Mouse (Mus musculus) cerebellum, adult 11 months (tissue): ENCODE measurements at regions not wholly inside any gene's neighbourhood (a gene's known extent, or its start where the extent isn't known, plus 50 kb on each side); places are given as distances from the start of the nearest gene placed in this dataset.
"Not testable (repeated sequence)": the region's sequence is repeated elsewhere in the genome, so short reads cannot be mapped to it uniquely, and the experiment has no call there.

Source experiments
- DNase-seq: peaks from one replicate; pipeline ENCODE4 v3.0.0; 2022

- DNase-seq = no peak
Measured at GRCm38 (mm10) chr17:4610481-4610880, 383.7 kb upstream of the Arid1b start.

GRCm38 (mm10) chr17:4610993-4611392 is 383.1 kb upstream of the Arid1b start:
- DNase-seq = no peak

- DNase-seq = no peak
Measured at GRCm38 (mm10) chr17:4611711-4612110, 382.4 kb upstream of the Arid1b start.

- DNase-seq = no peak
Measured at GRCm38 (mm10) chr17:4612136-4612535, 382.0 kb upstream of the Arid1b start.

- DNase-seq = no peak
Measured at GRCm38 (mm10) chr17:4612741-4613140, 381.4 kb upstream of the Arid1b start.

GRCm38 (mm10) chr17:4620361-4620760 is 373.8 kb upstream of the Arid1b start:
- DNase-seq = no peak

- DNase-seq = not testable (repeated sequence)
Measured at GRCm38 (mm10) chr17:4626126-4626525, 368.0 kb upstream of the Arid1b start.

GRCm38 (mm10) chr17:4627542-4627941 is 366.6 kb upstream of the Arid1b start:
- DNase-seq = no peak

- no peak for DNase-seq
Measured at GRCm38 (mm10) chr17:4631122-4631521, 363.0 kb upstream of the Arid1b start.

- no peak for DNase-seq
Measured at GRCm38 (mm10) chr17:4632506-4632905, 361.6 kb upstream of the Arid1b start.

- DNase-seq = no peak
Measured at GRCm38 (mm10) chr17:4633771-4634170, 360.4 kb upstream of the Arid1b start.

- DNase-seq = no peak
Measured at GRCm38 (mm10) chr17:4636796-4637353, 357.3 kb upstream of the Arid1b start.

- DNase-seq = no peak
Measured at GRCm38 (mm10) chr17:4639531-4639930, 354.6 kb upstream of the Arid1b start.

GRCm38 (mm10) chr17:4640555-4640954 is 353.6 kb upstream of the Arid1b start:
- DNase-seq = no peak

GRCm38 (mm10) chr17:4641166-4641565 is 353.0 kb upstream of the Arid1b start:
- DNase-seq = no peak

GRCm38 (mm10) chr17:4642046-4642445 is 352.1 kb upstream of the Arid1b start:
- no peak for DNase-seq

GRCm38 (mm10) chr17:4643343-4643742 is 350.8 kb upstream of the Arid1b start:
- DNase-seq = no peak

GRCm38 (mm10) chr17:4648603-4649002 is 345.5 kb upstream of the Arid1b start:
- no peak for DNase-seq

GRCm38 (mm10) chr17:4654221-4654620 is 339.9 kb upstream of the Arid1b start:
- DNase-seq = no peak

GRCm38 (mm10) chr17:4661996-4662395 is 332.1 kb upstream of the Arid1b start:
- DNase-seq = no peak

- DNase-seq = no peak
Measured at GRCm38 (mm10) chr17:4668511-4668910, 325.6 kb upstream of the Arid1b start.

GRCm38 (mm10) chr17:4673271-4673670 is 320.9 kb upstream of the Arid1b start:
- no peak for DNase-seq

- DNase-seq = no peak
Measured at GRCm38 (mm10) chr17:4706421-4706820, 287.7 kb upstream of the Arid1b start.

GRCm38 (mm10) chr17:4721061-4721460 is 273.1 kb upstream of the Arid1b start:
- DNase-seq = no peak

GRCm38 (mm10) chr17:4724031-4724430 is 270.1 kb upstream of the Arid1b start:
- no peak for DNase-seq

- no peak for DNase-seq
Measured at GRCm38 (mm10) chr17:4726331-4726741, 267.8 kb upstream of the Arid1b start.
